Mouse (Mus musculus) midbrain, embryonic 11.5 days (tissue): Measurements from ENCODE around the gene Scgb1b15. TPM values are rescaled to one million over a fixed set of nuclear protein-coding genes. Genes with fewer than 3 reads are reported as not detected.
"Not testable (repeated sequence)": the region's sequence is repeated elsewhere in the genome, so short reads cannot be mapped to it uniquely, and the experiment has no call there.

Source experiments
- ATAC-seq: fragments of 200-750 bp; cut with Nextera tagmentation; 2 replicates; pipeline ENCODE4 v1.8.0; 2017; ENCODE audit warnings: moderate TSS enrichment, moderate library complexity; ENCODE audit not compliant: low FRiP score
- DNase-seq: peaks from one replicate; pipeline ENCODE4 v3.0.0; 2015; ENCODE audit warnings: low spot score; ENCODE audit errors: missing footprints
- H3K27ac ChIP-seq: fragments of 300-500 bp; sonication (generic); 2 replicates; pipeline ENCODE4 v1.5.1; 2014; ENCODE audit warnings: low read depth, low read length
- H3K27me3 ChIP-seq: fragments of 300-500 bp; sonication (generic); 2 replicates; pipeline ENCODE4 v1.6.1; 2014; ENCODE audit warnings: mild to moderate bottlenecking, low read length, moderate library complexity, mixed read lengths; ENCODE audit not compliant: control insufficient read depth, insufficient read depth
- H3K36me3 ChIP-seq: fragments of 300-500 bp; sonication (generic); 2 replicates; pipeline ENCODE4 v1.6.1; 2014; ENCODE audit warnings: mild to moderate bottlenecking, low read length, moderate library complexity, mixed read lengths; ENCODE audit not compliant: control insufficient read depth, insufficient read depth
- H3K4me1 ChIP-seq: fragments of 300-500 bp; sonication (generic); 2 replicates; pipeline ENCODE4 v1.6.1; 2014; ENCODE audit warnings: low read length; ENCODE audit not compliant: control insufficient read depth, insufficient read depth
- H3K4me2 ChIP-seq: fragments of 300-500 bp; sonication (generic); 2 replicates; pipeline ENCODE4 v1.6.1; 2014; ENCODE audit warnings: mild to moderate bottlenecking, moderate library complexity
- H3K4me3 ChIP-seq: fragments of 300-500 bp; sonication (generic); 2 replicates; pipeline ENCODE4 v1.5.1; 2014; ENCODE audit warnings: low read depth, low read length
- H3K9ac ChIP-seq: fragments of 300-500 bp; sonication (generic); 2 replicates; pipeline ENCODE4 v1.6.1; 2014; ENCODE audit warnings: low read length
- H3K9me3 ChIP-seq: fragments of 300-500 bp; sonication (generic); 2 replicates; pipeline ENCODE4 v1.6.1; 2016; ENCODE audit warnings: low read length; ENCODE audit not compliant: control insufficient read depth
- polyA plus RNA-seq: library from polyadenylated mRNA; unstranded; fragments of >200 nt; fragmentation: Nextera tagmentation; extraction: Ambion mirVana; gene quantifications from 2 replicates; pipeline ENCODE4 v1.2.1, GENCODE M21; 2014

The Scgb1b15 gene
- not detected in 2 replicates for polyA plus RNA-seq

GRCm38 (mm10) chr7:32836254-32836653, at the start of gene Scgb1b15:
Gene Scgb1b15, plus strand, starts transcription at chr7:32836554.
- not testable (repeated sequence) for H3K27ac ChIP-seq, H3K9me3 ChIP-seq, H3K36me3 ChIP-seq, H3K4me1 ChIP-seq, H3K9ac ChIP-seq, H3K4me2 ChIP-seq, H3K27me3 ChIP-seq, H3K4me3 ChIP-seq, ATAC-seq, DNase-seq

DNA sequence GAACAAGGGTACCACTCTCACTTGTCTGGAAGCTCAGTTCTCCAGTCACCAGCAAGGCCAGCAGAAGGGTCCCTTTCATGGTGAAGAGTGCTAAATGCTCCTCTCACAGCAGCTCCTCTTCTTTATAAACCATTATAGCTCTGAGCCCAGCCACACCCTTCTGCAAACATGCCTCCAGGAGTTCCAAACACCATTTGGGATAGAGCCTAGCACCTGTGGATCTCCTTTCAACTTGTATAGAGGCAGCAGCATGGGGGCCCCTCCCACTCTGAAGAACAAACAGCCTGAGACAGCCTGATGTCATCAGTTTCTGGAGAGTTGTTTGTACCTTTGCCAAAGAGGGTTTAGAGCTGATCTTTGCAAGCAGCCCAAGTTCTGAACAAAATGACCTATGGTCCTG, 6.8 kb upstream of the Scgb1b15 start, which contains the start of gene Scgb2b15:
Gene Scgb2b15 (minus strand): TSS at position 101 of the 400 bp plus-strand sequence.
- not testable (repeated sequence) for H3K4me2 ChIP-seq, H3K27ac ChIP-seq, H3K9ac ChIP-seq, H3K4me3 ChIP-seq, H3K9me3 ChIP-seq, H3K27me3 ChIP-seq, ATAC-seq, H3K4me1 ChIP-seq, H3K36me3 ChIP-seq, DNase-seq

Other genes starting within 250 kb of the Scgb1b15 start
- gene Scgb2b15, start 6.9 kb upstream of the Scgb1b15 start, polyA plus RNA-seq: not detected in 2 replicates
- not detected in 2 replicates for gene Scgb2b17, start 220.0 kb downstream of the Scgb1b15 start, polyA plus RNA-seq
- not detected in 2 replicates for gene Scgb1b17, start 226.9 kb downstream of the Scgb1b15 start, polyA plus RNA-seq